Mouse (Mus musculus) myocyte (in vitro differentiated cells): ENCODE measurements at regions not wholly inside any gene's neighbourhood (a gene's known extent, or its start where the extent isn't known, plus 50 kb on each side); places are given as distances from the start of the nearest gene placed in this dataset.

Experiments used
- H3K27me3 ChIP-seq: one replicate; pipeline ENCODE4 v1.6.1; 2011; ENCODE audit not compliant: control insufficient read depth, insufficient read depth, insufficient read length
- H3K36me3 ChIP-seq: one replicate; pipeline ENCODE4 v1.6.1; 2011; ENCODE audit not compliant: control insufficient read depth, insufficient read depth
- H3K4me2 ChIP-seq: one replicate; pipeline ENCODE4 v1.6.1; 2011; ENCODE audit warnings: low read depth, control low read depth
- H3K4me3 ChIP-seq: one replicate; pipeline ENCODE4 v1.5.1; 2011; ENCODE audit warnings: mild to moderate bottlenecking, control low read depth, moderate library complexity
- H3K79me2 ChIP-seq: one replicate; pipeline ENCODE4 v1.6.1; 2011; ENCODE audit not compliant: control insufficient read depth, insufficient read depth
- H3ac ChIP-seq: one replicate; pipeline ENCODE4 v1.6.1; 2011; ENCODE audit not compliant: control insufficient read depth, insufficient read length
- CEBPB ChIP-seq: IDR thresholded peaks from 2 replicates; pipeline ENCODE4 v1.6.1; 2011; ENCODE audit warnings: mild to moderate bottlenecking, moderate library complexity; ENCODE audit not compliant: poor library complexity, insufficient read depth, severe bottlenecking
- E2F4 ChIP-seq: IDR thresholded peaks from one replicate; pipeline ENCODE4 v1.6.1; 2011; ENCODE audit warnings: mild to moderate bottlenecking, control low read depth, moderate library complexity; ENCODE audit not compliant: insufficient read depth
- MAX ChIP-seq: IDR thresholded peaks from one replicate; pipeline ENCODE4 v1.6.1; 2011; ENCODE audit warnings: low read depth, mild to moderate bottlenecking, control low read depth
- MYOD1 ChIP-seq, 3 experiments: IDR thresholded peaks; one replicate each; pipeline ENCODE4 v1.6.1; 2011; ENCODE audit warnings: control low read depth in 2 of 3, low read depth in 2 of 3, mild to moderate bottlenecking in 2 of 3, moderate library complexity in 1 of 3; ENCODE audit not compliant: insufficient read length in 2 of 3, control insufficient read depth in 1 of 3
- MYOG ChIP-seq, 3 experiments: IDR thresholded peaks; one replicate each; pipeline ENCODE4 v1.6.1; 2011; ENCODE audit warnings: control low read depth in 2 of 3, low read depth in 2 of 3, mild to moderate bottlenecking in 2 of 3; ENCODE audit not compliant: insufficient read length in 2 of 3, control insufficient read depth in 1 of 3, insufficient read depth in 1 of 3
- POLR2A ChIP-seq: IDR thresholded peaks from one replicate; pipeline ENCODE4 v1.6.1; 2011; ENCODE audit warnings: low read depth, mild to moderate bottlenecking, control low read depth, moderate library complexity; ENCODE audit not compliant: insufficient read length
- POLR2AphosphoS2 ChIP-seq: IDR thresholded peaks from one replicate; pipeline ENCODE4 v1.6.1; 2011; ENCODE audit warnings: low read depth, control low read depth; ENCODE audit not compliant: insufficient read length
- REST ChIP-seq: IDR thresholded peaks from one replicate; pipeline ENCODE4 v1.6.1; 2011; ENCODE audit warnings: mild to moderate bottlenecking, control low read depth, moderate library complexity; ENCODE audit not compliant: insufficient read depth, insufficient read length
- SRF ChIP-seq: IDR thresholded peaks from one replicate; pipeline ENCODE4 v1.6.1; 2011; ENCODE audit warnings: low read depth; ENCODE audit not compliant: control insufficient read depth, insufficient read length
- TCF12 ChIP-seq: IDR thresholded peaks from one replicate; pipeline ENCODE4 v1.6.1; 2011; ENCODE audit warnings: mild to moderate bottlenecking, control low read depth; ENCODE audit not compliant: poor library complexity, insufficient read depth, severe bottlenecking
- TCF3 ChIP-seq: IDR thresholded peaks from one replicate; pipeline ENCODE4 v1.6.1; 2011; ENCODE audit warnings: low read depth, control low read depth; ENCODE audit not compliant: insufficient read length
- USF1 ChIP-seq: IDR thresholded peaks from one replicate; pipeline ENCODE4 v1.6.1; 2011; ENCODE audit warnings: low read depth, mild to moderate bottlenecking, control low read depth, moderate library complexity

DNA sequence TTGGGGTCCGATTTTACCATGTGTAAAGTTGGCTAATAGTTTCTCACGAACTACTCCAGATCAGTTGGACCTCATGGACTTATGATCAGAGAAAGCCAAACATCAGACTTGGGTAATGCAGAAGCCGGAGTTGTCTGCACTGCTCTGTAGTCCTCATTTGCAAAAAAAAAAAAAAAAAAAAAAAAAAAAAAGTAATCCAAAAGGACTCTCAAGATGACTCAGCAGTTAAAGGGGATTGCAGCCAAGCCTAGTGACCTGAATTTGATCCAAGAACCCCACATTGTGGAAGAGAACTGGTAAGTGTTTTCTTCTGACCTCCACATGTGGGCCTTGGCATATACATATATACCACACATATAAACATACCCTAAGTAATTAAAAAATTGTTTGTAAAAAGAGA lies 164.6 kb upstream of the Bmp2 start:
- TF ChIP-seq MYOD1 (IDR thresholded peaks at IDR 0.05; ENCODE audit: control insufficient read depth in 1 of 3, insufficient read length in 2 of 3, low read depth in 2 of 3), result no peak
- no peak for TF ChIP-seq MAX
- no peak for TF ChIP-seq USF1
- TF ChIP-seq MYOG (IDR thresholded peaks at IDR 0.05; ENCODE audit: control insufficient read depth in 1 of 3, insufficient read depth in 1 of 3, insufficient read length in 2 of 3, low read depth in 2 of 3), result no peak
- no peak for TF ChIP-seq POLR2A
- no peak for TF ChIP-seq E2F4
- no peak for TF ChIP-seq TCF12
- no peak for TF ChIP-seq TCF3
- no peak for TF ChIP-seq REST
- no peak for TF ChIP-seq SRF
- no peak for TF ChIP-seq POLR2AphosphoS2
- TF ChIP-seq CEBPB, result no peak
- H3ac ChIP-seq, result no peak overlapping the region
- H3K4me2 ChIP-seq, result no peak overlapping the region
- H3K27me3 ChIP-seq, result no peaks in the 10 kb centered on the region
- no peak overlapping the region for H3K4me3 ChIP-seq
- H3K36me3 ChIP-seq, result no peaks in the 10 kb centered on the region
- no peaks in the 10 kb centered on the region for H3K79me2 ChIP-seq

DNA sequence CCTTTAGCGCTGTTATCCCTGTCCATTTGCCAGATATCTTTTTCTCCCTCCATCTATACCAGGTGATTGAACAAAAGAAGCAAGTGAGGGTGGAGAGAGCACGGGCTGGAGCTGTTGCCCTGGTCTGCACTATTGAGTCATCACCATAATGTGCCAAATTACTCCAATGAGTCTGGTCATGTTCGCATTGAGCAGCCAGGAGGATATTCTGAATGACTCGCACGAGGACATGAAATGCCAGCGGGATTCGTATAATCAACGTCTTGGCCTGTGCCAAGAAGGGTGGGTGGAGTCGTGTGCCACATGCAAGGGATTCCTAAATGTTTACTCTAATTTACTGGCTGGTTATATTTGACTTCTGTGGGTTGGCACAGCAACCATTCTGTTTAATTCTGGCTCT lies 159.7 kb upstream of the Bmp2 start:
- Histone ChIP-seq H3K79me2 (no peaks in the 10 kb centered on the region), H3ac (no peak overlapping the region), H3K36me3 (no peaks in the 10 kb centered on the region), H3K4me2 (no peak overlapping the region), H3K27me3 (no peaks in the 10 kb centered on the region), H3K4me3 (no peak overlapping the region)
- TF ChIP-seq USF1 (no peak), TCF3 (no peak), POLR2AphosphoS2 (no peak), MYOG (IDR thresholded peaks at IDR 0.05; ENCODE audit: control insufficient read depth in 1 of 3, insufficient read depth in 1 of 3, insufficient read length in 2 of 3, low read depth in 2 of 3) (no peak), TCF12 (no peak), REST (no peak), SRF (no peak), POLR2A (no peak), CEBPB (no peak), MAX (no peak), E2F4 (no peak), MYOD1 (IDR thresholded peaks at IDR 0.05; ENCODE audit: control insufficient read depth in 1 of 3, insufficient read length in 2 of 3, low read depth in 2 of 3) (no peak)

DNA sequence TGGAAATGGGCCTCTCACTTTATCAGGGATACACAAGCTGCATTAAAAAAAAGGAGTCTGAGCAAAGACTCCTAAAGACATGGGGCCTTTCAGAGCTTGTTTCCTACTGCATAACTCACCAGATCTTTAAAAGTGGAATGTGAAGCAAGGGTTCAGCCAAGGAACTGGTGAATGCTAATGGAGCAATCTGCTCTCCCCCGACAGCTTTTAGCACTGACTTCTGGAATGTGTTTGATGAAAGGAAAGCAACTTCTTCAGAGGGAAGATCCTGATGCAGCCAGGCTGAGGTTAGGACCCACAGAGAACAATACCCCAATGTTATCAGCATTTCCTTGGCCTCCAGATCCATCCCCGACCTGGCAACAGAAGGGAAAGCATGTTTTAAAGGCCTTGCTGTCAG lies 154.4 kb upstream of the Bmp2 start:
- Histone ChIP-seq H3K79me2 (no peaks in the 10 kb centered on the region), H3K4me2 (no peak overlapping the region), H3ac (no peak overlapping the region)

DNA sequence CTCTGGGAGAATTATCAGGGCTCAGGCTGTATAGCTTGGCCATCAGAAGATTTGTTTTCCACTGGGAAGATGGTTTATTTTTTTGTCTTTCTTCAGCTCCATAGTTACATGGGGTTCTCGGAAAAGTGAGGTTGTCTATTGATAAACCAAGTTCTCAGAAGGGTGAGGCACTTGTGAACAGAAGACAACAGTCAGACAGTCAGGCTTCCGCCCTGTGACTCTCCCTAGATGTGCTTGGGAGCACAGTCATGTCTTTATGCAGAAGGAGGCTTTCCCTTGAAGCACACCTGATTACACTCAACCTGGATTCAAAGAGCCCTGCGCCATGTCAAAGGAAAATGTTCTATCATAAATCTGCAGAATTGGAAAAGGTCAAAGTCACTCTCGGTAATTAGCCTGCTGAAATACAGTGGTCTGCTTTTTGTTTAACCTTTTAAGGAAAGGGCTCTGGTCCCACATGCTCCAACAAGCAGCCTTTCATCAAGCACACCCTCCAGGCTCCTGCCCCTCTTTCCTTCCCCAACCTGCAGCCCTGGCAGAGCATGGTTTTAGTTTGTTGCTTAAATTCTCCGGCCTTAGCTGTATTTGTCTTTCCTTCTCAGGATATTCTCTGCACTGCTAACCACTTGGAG lies 152.8 kb upstream of the Bmp2 start:
- no peak overlapping the region for H3K4me3 ChIP-seq
- no peak overlapping the region for H3K4me2 ChIP-seq
- H3ac ChIP-seq, result no peak overlapping the region
- no peaks in the 10 kb centered on the region for H3K27me3 ChIP-seq
- no peaks in the 10 kb centered on the region for H3K36me3 ChIP-seq
- no peak for TF ChIP-seq CEBPB
- TF ChIP-seq MYOD1 (IDR thresholded peaks at IDR 0.05; ENCODE audit: control insufficient read depth in 1 of 3, insufficient read length in 2 of 3, low read depth in 2 of 3), result no peak
- no peak for TF ChIP-seq POLR2A
- no peak for TF ChIP-seq SRF
- no peak for TF ChIP-seq TCF12
- no peak for TF ChIP-seq USF1
- no peak for TF ChIP-seq MAX
- no peak for TF ChIP-seq POLR2AphosphoS2
- no peak for TF ChIP-seq MYOG (IDR thresholded peaks at IDR 0.05; ENCODE audit: control insufficient read depth in 1 of 3, insufficient read depth in 1 of 3, insufficient read length in 2 of 3, low read depth in 2 of 3)
- no peak for TF ChIP-seq TCF3
- no peak for TF ChIP-seq E2F4
- TF ChIP-seq REST, result no peak
- no peaks in the 10 kb centered on the region for H3K79me2 ChIP-seq

More for the DNA sequence above, 154.4 kb upstream of the Bmp2 start:
- Histone ChIP-seq H3K27me3 (no peaks in the 10 kb centered on the region), H3K4me3 (no peak overlapping the region), H3K36me3 (no peaks in the 10 kb centered on the region)
- TF ChIP-seq MYOD1 (IDR thresholded peaks at IDR 0.05; ENCODE audit: control insufficient read depth in 1 of 3, insufficient read length in 2 of 3, low read depth in 2 of 3) (no peak), POLR2A (no peak), TCF12 (no peak), TCF3 (no peak), POLR2AphosphoS2 (no peak), SRF (no peak), USF1 (no peak), MAX (no peak), MYOG (IDR thresholded peaks at IDR 0.05; ENCODE audit: control insufficient read depth in 1 of 3, insufficient read depth in 1 of 3, insufficient read length in 2 of 3, low read depth in 2 of 3) (no peak)
